Mouse (Mus musculus): ENCODE measurements around the gene Defb48.

Defb48 gene

GRCm38 (mm10) chr14:62935361-62935760 lies 48.9 kb downstream of the Defb48 start:
- no peak for DNase-seq (ENCODE audit: inconsistent ontology term)

DNA sequence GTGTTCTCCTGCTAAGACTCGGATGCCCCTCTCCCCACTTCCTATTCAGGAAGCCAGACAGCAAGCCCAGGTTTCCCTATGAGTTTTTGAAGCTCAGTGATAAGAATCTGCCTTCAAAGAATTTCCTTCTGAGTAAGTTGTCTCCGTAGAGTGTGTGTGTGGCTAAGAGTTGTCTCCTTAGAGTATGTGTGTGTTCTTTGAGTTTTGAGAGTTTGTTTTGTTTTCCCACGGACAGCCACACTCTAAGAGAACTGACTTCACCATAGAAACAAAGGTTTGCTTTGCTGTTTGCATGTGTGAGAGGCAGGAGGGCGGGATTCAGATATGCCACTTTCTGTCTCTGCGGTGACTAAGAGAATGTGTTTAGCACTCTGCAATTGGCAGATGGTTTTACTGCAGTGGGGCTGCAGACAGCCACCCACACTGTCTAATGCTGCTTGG lies 56.2 kb downstream of the Defb48 start:
- DNase-seq (ENCODE audit: inconsistent ontology term), result no peak
